Mouse (Mus musculus) megakaryocyte, embryonic 14.5 days (primary cell): ENCODE measurements around the gene Rtn4rl1.

Experiments
- FLI1 ChIP-seq: IDR thresholded peaks from 2 replicates; pipeline ENCODE4 v1.6.1; 2012; ENCODE audit warnings: low read length, inconsistent platforms, mixed read lengths
- GATA1 ChIP-seq: IDR thresholded peaks from 3 replicates; pipeline ENCODE4 v1.6.1; 2012; ENCODE audit warnings: mixed read lengths, low read length, inconsistent platforms, borderline replicate concordance

DNA sequence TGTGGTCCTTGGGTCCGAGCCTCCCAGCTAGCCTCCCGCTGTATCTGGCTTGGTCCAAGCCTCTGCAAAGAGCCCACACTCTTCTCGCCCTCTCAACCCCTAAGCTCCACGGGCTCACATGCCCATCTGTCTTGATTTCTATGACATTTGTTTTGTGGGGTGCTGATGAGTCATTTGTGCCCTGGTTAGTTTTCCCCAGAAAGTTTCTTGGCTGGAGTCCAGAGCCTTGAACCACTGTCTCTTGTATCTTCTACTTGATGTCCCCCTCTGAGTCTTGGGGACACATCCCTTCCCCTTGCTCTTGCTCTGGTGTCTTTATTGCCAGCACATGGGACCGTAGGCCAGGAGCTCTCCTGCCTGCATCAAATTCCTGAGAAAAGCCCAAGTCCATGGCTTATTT lies 6.4 kb downstream of the Rtn4rl1 start:
- TF ChIP-seq GATA1 (no peak), FLI1 (no peak)
